10 mouse cellular contexts compared by ENCODE assay signal in genomic region chr7:82773150-82773549, GRCm38 (mm10).
A peak's percentile ranks its signal among the peaks of the same experiment; 100 is the strongest.
DNase-seq lines count a peak whose midpoint lies in the region; ATAC-seq and TF ChIP-seq lines count a peak whose summit lies in the region.
"Had no signal": no experiment of that assay in that cellular context is flagged by ENCODE, and none has a peak within 500 bp of the region (broad histone marks: within the 10 kb centered on the region; RNA-seq: fewer than 3 reads in every experiment).

No protein-coding gene starts in this region.

- TF ChIP-seq CTCF in spleen, adult 2 months (IDR thresholded peaks at IDR 0.05; ENCODE audit: extremely low read depth, insufficient read depth, insufficient read length, insufficient replicate concordance) = no peak

- no peak overlapping the region; the same call in 1 of the 2 replicates for H3K9ac ChIP-seq in heart, embryonic 16.5 days (ENCODE audit: low read length)
- H3K9ac ChIP-seq in heart, embryonic 12.5 days = no peak overlapping the region
- H3K9ac ChIP-seq in embryonic facial prominence, embryonic 15.5 days = no peak overlapping the region
- no peak overlapping the region for H3K9ac ChIP-seq in stomach, embryonic 14.5 days (replicated peaks; ENCODE audit: low read depth, low read length)

- H3K4me3 ChIP-seq in heart, embryonic 16.5 days (ENCODE audit: low read length) = no peak overlapping the region
- H3K4me3 ChIP-seq in heart, embryonic 12.5 days = no peak overlapping the region
- H3K4me3 ChIP-seq in spleen, adult 2 months (ENCODE audit: extremely low read depth, insufficient read depth, insufficient read length) = no peak overlapping the region
- H3K4me3 ChIP-seq in embryonic facial prominence, embryonic 15.5 days (replicated peaks) = no peak overlapping the region
- no peak overlapping the region for H3K4me3 ChIP-seq in stomach, embryonic 14.5 days (ENCODE audit: low read depth, low read length)

- DNase-seq in spleen, adult 2 months (ENCODE audit: low read depth in 1 of 2, low spot score in 2 of 2) = no peak
- DNase-seq in spleen, postnatal 36 days (ENCODE audit: low spot score in 2 of 2) = no peak
- DNase-seq in urinary bladder, postnatal 4 days (ENCODE audit: low spot score in 2 of 2) = no peak
- DNase-seq in ovary, postnatal 36 days (ENCODE audit: low spot score) = no peak
- DNase-seq: gastrocnemius, postnatal 14 days; kidney, postnatal 36 days had no signal

- no peak overlapping the region for H3K4me2 ChIP-seq in heart, embryonic 16.5 days (ENCODE audit: low read depth, low read length)
- H3K4me2 ChIP-seq in heart, embryonic 12.5 days = no peak overlapping the region
- no peak overlapping the region for H3K4me2 ChIP-seq in embryonic facial prominence, embryonic 15.5 days (replicated peaks)
- H3K4me2 ChIP-seq in stomach, embryonic 14.5 days (replicated peaks; ENCODE audit: low read depth, low read length) = no peak overlapping the region

- no peak; the same call in 1 of the 2 replicates for ATAC-seq in heart, embryonic 16.5 days (replicated peaks; ENCODE audit: extremely low read depth, insufficient read depth, low FRiP score)
- no peak for ATAC-seq in heart, embryonic 12.5 days (ENCODE audit: insufficient number of reproducible peaks, low FRiP score)
- ATAC-seq in embryonic facial prominence, embryonic 15.5 days (ENCODE audit: insufficient number of reproducible peaks, low FRiP score, low TSS enrichment, low read depth) = no peak
- ATAC-seq in stomach, embryonic 14.5 days (ENCODE audit: insufficient number of reproducible peaks, insufficient read depth, low FRiP score, low read depth) = no peak

- H3K4me1 ChIP-seq in heart, embryonic 16.5 days (ENCODE audit: control insufficient read depth, insufficient read depth, low read length) = peaks cover 13% of the 10 kb centered on the region
- peaks cover 12% of the 10 kb centered on the region for H3K4me1 ChIP-seq in heart, embryonic 12.5 days (replicated peaks)
- H3K4me1 ChIP-seq in spleen, adult 2 months (ENCODE audit: control insufficient read depth, insufficient read depth, insufficient read length) = peaks cover 5% of the 10 kb centered on the region; the same call in 1 of the 2 replicates
- peaks cover 19% of the 10 kb centered on the region for H3K4me1 ChIP-seq in embryonic facial prominence, embryonic 15.5 days
- peaks cover 14% of the 10 kb centered on the region for H3K4me1 ChIP-seq in stomach, embryonic 14.5 days (ENCODE audit: control insufficient read depth, insufficient read depth, low read length)

- H3K9me3 ChIP-seq in heart, embryonic 16.5 days (replicated peaks; ENCODE audit: control insufficient read depth, low read length) = peaks cover 3% of the 10 kb centered on the region; the same call in 1 of the 2 replicates
- 0 out of 2 replicates have a peak, but pooled peaks cover 3% of the 10 kb centered on the region for H3K9me3 ChIP-seq in heart, embryonic 12.5 days (replicated peaks)
- H3K9me3 ChIP-seq in embryonic facial prominence, embryonic 15.5 days (replicated peaks) = no peaks in the 10 kb centered on the region
- H3K9me3 ChIP-seq in stomach, embryonic 14.5 days (ENCODE audit: control insufficient read depth, low read depth, low read length) = no peaks in the 10 kb centered on the region

- 59% methylated on average over 9 of the region's 9 CpGs for WGBS in heart, embryonic 16.5 days
- WGBS in heart, embryonic 12.5 days = 66% methylated on average over 9 of the region's 9 CpGs
- 64% methylated on average over 9 of the region's 9 CpGs for WGBS in spleen, adult 2 months
- 42% methylated on average over 9 of the region's 9 CpGs for WGBS in embryonic facial prominence, embryonic 15.5 days
- WGBS in stomach, embryonic 14.5 days = 33% methylated on average over 9 of the region's 9 CpGs

- H3K27ac ChIP-seq in heart, embryonic 16.5 days (ENCODE audit: low read length) = peak overlapping the region; percentile 56
- no peak overlapping the region for H3K27ac ChIP-seq in heart, embryonic 12.5 days (ENCODE audit: poor library complexity, severe bottlenecking)
- peak overlapping the region; percentile 16 for H3K27ac ChIP-seq in spleen, adult 2 months (ENCODE audit: insufficient read depth, low read length)
- H3K27ac ChIP-seq in embryonic facial prominence, embryonic 15.5 days (replicated peaks) = 0 out of 2 replicates have a peak overlapping the region, but pooled peaks have one; percentile 48
- peak overlapping the region; percentile 66; the same call in 1 of the 2 replicates for H3K27ac ChIP-seq in stomach, embryonic 14.5 days (ENCODE audit: low read length)

- H3K27me3 ChIP-seq in heart, embryonic 16.5 days (ENCODE audit: control insufficient read depth, insufficient read depth, low read length) = no peaks in the 10 kb centered on the region
- no peaks in the 10 kb centered on the region for H3K27me3 ChIP-seq in heart, embryonic 12.5 days (replicated peaks)
- H3K27me3 ChIP-seq in spleen, adult 2 months (ENCODE audit: control insufficient read depth, insufficient read depth, low read length) = no peaks in the 10 kb centered on the region
- no peaks in the 10 kb centered on the region for H3K27me3 ChIP-seq in embryonic facial prominence, embryonic 15.5 days
- no peaks in the 10 kb centered on the region for H3K27me3 ChIP-seq in stomach, embryonic 14.5 days (ENCODE audit: control insufficient read depth, insufficient read depth, low read length)

- peaks cover 4% of the 10 kb centered on the region; the same call in 1 of the 2 replicates for H3K36me3 ChIP-seq in heart, embryonic 16.5 days (ENCODE audit: control insufficient read depth, insufficient read depth)
- H3K36me3 ChIP-seq in heart, embryonic 12.5 days = peaks cover 8% of the 10 kb centered on the region
- peaks cover 8% of the 10 kb centered on the region for H3K36me3 ChIP-seq in spleen, adult 2 months (ENCODE audit: control insufficient read depth, insufficient read depth, low read length)
- peaks cover 4% of the 10 kb centered on the region for H3K36me3 ChIP-seq in embryonic facial prominence, embryonic 15.5 days
- no peaks in the 10 kb centered on the region for H3K36me3 ChIP-seq in stomach, embryonic 14.5 days (ENCODE audit: control insufficient read depth, insufficient read depth, low read length)

- no peak for TF ChIP-seq POLR2A in spleen, adult 2 months (IDR thresholded peaks at IDR 0.05; ENCODE audit: low read depth, low read length)
